ENCODE assay signal across 10 mouse cellular contexts in the genomic region with DNA sequence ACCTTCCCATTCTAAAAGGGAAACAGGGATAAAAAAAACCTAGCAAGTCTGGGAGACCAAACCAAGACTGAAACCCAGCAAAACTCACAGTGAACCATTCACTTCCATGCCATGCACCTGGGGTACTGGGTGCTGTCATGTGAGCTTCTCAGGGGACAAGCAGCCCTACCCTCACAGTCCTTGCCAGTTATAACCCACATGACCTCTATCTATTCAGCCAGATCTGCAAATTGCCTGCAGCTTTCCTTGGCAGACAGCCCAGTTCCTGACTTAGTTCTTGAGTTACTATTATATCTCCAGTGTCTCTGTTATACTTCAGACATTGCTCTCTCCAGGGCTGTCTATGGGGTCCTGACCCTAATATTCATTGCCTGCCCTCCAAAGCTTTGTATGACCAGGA.
A peak's percentile ranks its signal among the peaks of the same experiment; 100 is the strongest.
DNase-seq lines count a peak whose midpoint lies in the region; ATAC-seq and TF ChIP-seq lines count a peak whose summit lies in the region.
"Had no signal": no experiment of that assay in that cellular context is flagged by ENCODE, and none has a peak within 500 bp of the region (broad histone marks: within the 10 kb centered on the region; RNA-seq: fewer than 3 reads in every experiment).

No protein-coding gene starts in this region.

- no peak overlapping the region for H3K27ac ChIP-seq in lung, embryonic 14.5 days (ENCODE audit: low read depth)
- H3K27ac ChIP-seq in heart, embryonic 13.5 days (replicated peaks): peak overlapping the region; percentile 26

- H3K36me3 ChIP-seq in lung, embryonic 14.5 days (ENCODE audit: insufficient read depth): no peaks in the 10 kb centered on the region
- H3K36me3 ChIP-seq in heart, embryonic 13.5 days: no peaks in the 10 kb centered on the region

- H3K9me3 ChIP-seq in lung, embryonic 14.5 days (ENCODE audit: low read depth, low read length): no peaks in the 10 kb centered on the region
- no peaks in the 10 kb centered on the region for H3K9me3 ChIP-seq in heart, embryonic 13.5 days

- H3K27me3 ChIP-seq in lung, embryonic 14.5 days (ENCODE audit: insufficient read depth, low read length): no peaks in the 10 kb centered on the region
- no peaks in the 10 kb centered on the region for H3K27me3 ChIP-seq in heart, embryonic 13.5 days (replicated peaks)

- H3K4me3 ChIP-seq in lung, embryonic 14.5 days (ENCODE audit: low read depth, low read length): no peak overlapping the region
- no peak overlapping the region for H3K4me3 ChIP-seq in heart, embryonic 13.5 days

- no peaks in the 10 kb centered on the region for H3K4me1 ChIP-seq in lung, embryonic 14.5 days (ENCODE audit: insufficient read depth)
- H3K4me1 ChIP-seq in heart, embryonic 13.5 days: peaks cover 57% of the 10 kb centered on the region

- ATAC-seq in lung, embryonic 14.5 days (ENCODE audit: insufficient read depth): no peak
- ATAC-seq in heart, embryonic 13.5 days (ENCODE audit: extremely low read depth, insufficient number of reproducible peaks, low FRiP score, low TSS enrichment): no peak

- TF ChIP-seq CTCF in lung, embryonic 14.5 days (IDR thresholded peaks at IDR 0.05; ENCODE audit: low read depth): no peak

- no peak overlapping the region for H3K4me2 ChIP-seq in lung, embryonic 14.5 days
- no peak overlapping the region for H3K4me2 ChIP-seq in heart, embryonic 13.5 days

- peak; percentile 56 for DNase-seq in lung, embryonic 14.5 days
- DNase-seq in lung, postnatal 14 days: no peak
- peak; percentile 51 for DNase-seq in kidney, adult 9 months
- DNase-seq in skeletal muscle tissue, adult 2 months (ENCODE audit: low read depth, low spot score): peak; percentile 12
- no peak for DNase-seq in thymus, postnatal 0 days (ENCODE audit: low spot score)
- DNase-seq in embryo, embryonic 10.5 days (ENCODE audit: low spot score): no peak
- DNase-seq: embryo, embryonic 11 days; midbrain, embryonic 14.5 days; thymus, adult 18-20 months had no signal

- H3K9ac ChIP-seq in lung, embryonic 14.5 days: no peak overlapping the region
- H3K9ac ChIP-seq in heart, embryonic 13.5 days: no peak overlapping the region

Comparison
In these comparisons a context has a peak if more than half of its experiments do, and no peak if none do; other contexts are left out.
1. DNase-seq: peak in lung, embryonic 14.5 days (single experiment), kidney, adult 9 months (single experiment) and skeletal muscle tissue, adult 2 months (single experiment); none in lung, postnatal 14 days (single experiment), thymus, postnatal 0 days (single experiment) and embryo, embryonic 10.5 days (single experiment).